Mouse (Mus musculus): ENCODE data around the gene Ppp6r3. TPM values are rescaled to one million over a fixed set of nuclear protein-coding genes. Genes with fewer than 3 reads are reported as not detected.

The Ppp6r3 gene
- 78.5 and 87.6 TPM in 2 replicates for polyA plus RNA-seq (2014; fragmentation: Nextera tagmentation; extraction: Ambion mirVana)

DNA sequence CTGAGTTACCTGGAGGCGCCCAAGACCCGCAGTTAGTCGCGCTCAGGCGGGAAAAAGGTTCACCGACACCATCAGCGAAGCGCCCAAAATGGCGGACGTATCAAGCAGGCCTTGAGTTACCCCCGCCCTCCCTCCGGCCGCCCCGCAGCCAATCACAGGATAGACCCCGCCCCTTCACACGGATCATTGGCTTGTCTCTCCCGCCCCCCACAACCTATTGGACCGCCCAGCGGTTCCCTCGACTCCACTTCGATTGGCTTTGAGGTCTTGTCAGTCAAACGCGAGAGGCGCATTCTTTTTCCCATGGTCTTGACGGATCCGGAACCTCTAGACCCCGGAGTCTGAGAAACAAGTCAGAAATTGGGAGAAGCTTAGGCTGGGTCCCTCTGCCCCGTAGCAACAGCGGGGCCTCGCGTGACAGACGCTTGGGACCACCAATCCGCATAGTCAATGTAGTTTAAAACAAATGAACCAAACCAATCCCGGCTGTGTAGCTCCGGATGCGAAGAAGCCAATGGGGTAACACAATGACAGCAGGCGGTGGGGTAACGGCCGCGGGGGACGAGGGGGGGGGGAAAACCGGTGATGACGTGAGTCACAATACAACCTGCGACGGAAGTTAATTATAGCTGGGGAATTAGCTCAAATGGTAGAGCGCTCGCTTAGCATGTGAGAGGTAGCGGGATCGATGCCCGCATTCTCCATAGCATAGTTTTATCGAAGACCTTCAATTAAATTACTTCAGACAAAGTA lies at the start of gene Ppp6r3:
Ppp6r3 (minus strand) TSS at position 118 of the 753 bp plus-strand sequence.
- Histone ChIP-seq H3K4me1 (ENCODE audit: control insufficient read depth, insufficient read depth, low read length) (peaks cover 4% of the 10 kb centered on the region; the same call in 1 of the 2 replicates), H3K9ac (ENCODE audit: low read length) (peak within 1 kb of the TSS; percentile 94), H3K9me3 (ENCODE audit: control insufficient read depth, low read length) (no peaks in the 10 kb centered on the region), H3K4me2 (ENCODE audit: low read depth, severe bottlenecking) (peak within 1 kb of the TSS; percentile 65), H3K27me3 (ENCODE audit: control insufficient read depth, insufficient read depth, low read length) (no peaks in the 10 kb centered on the region), H3K4me3 (ENCODE audit: low read depth, low read length) (peak within 1 kb of the TSS; percentile 95), H3K36me3 (ENCODE audit: control insufficient read depth, insufficient read depth, low read length) (no peaks in the 10 kb centered on the region), H3K27ac (replicated peaks; ENCODE audit: low read depth, low read length) (peak within 1 kb of the TSS; percentile 80)
- ATAC-seq (ENCODE audit: insufficient number of reproducible peaks, low FRiP score, low TSS enrichment, low read depth) (peak; percentile 97), DNase-seq (ENCODE audit: low spot score) (peak; percentile 98)
- under 1% methylated on average over 48 of the region's 51 CpGs for WGBS

DNA sequence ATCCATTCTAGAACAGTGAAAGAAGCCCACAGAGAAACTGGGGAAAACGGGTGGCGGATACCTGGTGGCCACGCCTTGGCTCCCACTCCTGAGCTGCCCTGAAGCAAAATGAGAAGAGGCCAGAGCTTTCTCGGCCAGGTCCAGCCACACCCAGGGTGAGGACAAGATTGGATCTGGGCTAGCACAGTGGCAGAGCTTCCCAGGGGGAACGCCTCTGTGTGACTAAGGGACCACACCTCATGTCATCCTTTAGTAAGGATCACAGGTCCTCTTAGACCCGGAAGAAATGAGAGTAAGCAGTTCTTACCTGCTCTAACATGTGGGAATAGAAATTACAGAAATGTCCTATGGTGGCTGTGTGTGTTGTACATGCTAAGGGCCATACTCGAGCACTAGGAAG lies 49.6 kb upstream of the Ppp6r3 start:
- H3K4me2 ChIP-seq (ENCODE audit: low read depth, severe bottlenecking), result no peak overlapping the region
- no peak overlapping the region for H3K27ac ChIP-seq (replicated peaks; ENCODE audit: low read depth, low read length)
- H3K4me1 ChIP-seq (ENCODE audit: control insufficient read depth, insufficient read depth, low read length), result no peaks in the 10 kb centered on the region
- no peaks in the 10 kb centered on the region for H3K27me3 ChIP-seq (ENCODE audit: control insufficient read depth, insufficient read depth, low read length)
- H3K9ac ChIP-seq (ENCODE audit: low read length), result no peak overlapping the region
- 87% methylated on average over 7 of the region's 7 CpGs for WGBS
- ATAC-seq (ENCODE audit: insufficient number of reproducible peaks, low FRiP score, low TSS enrichment, low read depth), result no peak
- H3K4me3 ChIP-seq (ENCODE audit: low read depth, low read length), result no peak overlapping the region
- no peak for DNase-seq (ENCODE audit: low spot score)
- peaks cover 32% of the 10 kb centered on the region for H3K36me3 ChIP-seq (ENCODE audit: control insufficient read depth, insufficient read depth, low read length)
- H3K9me3 ChIP-seq (ENCODE audit: control insufficient read depth, low read length), result peaks cover 4% of the 10 kb centered on the region; the same call in 1 of the 2 replicates

DNA sequence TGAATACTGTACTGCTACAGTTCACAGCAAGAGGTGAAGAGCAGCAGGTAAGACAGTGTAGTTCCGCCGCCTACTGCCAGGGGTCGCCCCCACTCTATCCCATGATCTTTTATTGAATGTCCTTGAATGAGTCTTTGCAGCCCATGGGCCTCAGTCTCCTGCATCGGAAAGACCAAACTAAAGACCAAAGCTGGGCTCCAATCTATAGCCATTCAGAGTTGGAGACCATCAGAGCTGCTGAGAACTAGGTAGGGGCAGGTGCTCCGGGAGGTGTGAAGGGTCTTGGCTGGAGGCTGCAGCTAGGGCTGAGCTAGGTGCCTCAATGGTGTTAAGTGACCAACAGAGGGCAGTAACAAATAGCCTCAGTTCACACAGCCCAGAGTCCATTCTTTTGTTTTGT lies 48.3 kb upstream of the Ppp6r3 start:
- Histone ChIP-seq H3K4me1 (ENCODE audit: control insufficient read depth, insufficient read depth, low read length) (no peaks in the 10 kb centered on the region), H3K4me3 (ENCODE audit: low read depth, low read length) (no peak overlapping the region), H3K27ac (replicated peaks; ENCODE audit: low read depth, low read length) (no peak overlapping the region), H3K36me3 (ENCODE audit: control insufficient read depth, insufficient read depth, low read length) (peaks cover 37% of the 10 kb centered on the region), H3K9ac (ENCODE audit: low read length) (no peak overlapping the region), H3K9me3 (ENCODE audit: control insufficient read depth, low read length) (peaks cover 11% of the 10 kb centered on the region; the same call in 1 of the 2 replicates), H3K4me2 (ENCODE audit: low read depth, severe bottlenecking) (no peak overlapping the region), H3K27me3 (ENCODE audit: control insufficient read depth, insufficient read depth, low read length) (no peaks in the 10 kb centered on the region)
- DNase-seq (ENCODE audit: low spot score) (peak; percentile 80), ATAC-seq (ENCODE audit: insufficient number of reproducible peaks, low FRiP score, low TSS enrichment, low read depth) (no peak)
- WGBS, result 64% methylated on average over 5 of the region's 5 CpGs

DNA sequence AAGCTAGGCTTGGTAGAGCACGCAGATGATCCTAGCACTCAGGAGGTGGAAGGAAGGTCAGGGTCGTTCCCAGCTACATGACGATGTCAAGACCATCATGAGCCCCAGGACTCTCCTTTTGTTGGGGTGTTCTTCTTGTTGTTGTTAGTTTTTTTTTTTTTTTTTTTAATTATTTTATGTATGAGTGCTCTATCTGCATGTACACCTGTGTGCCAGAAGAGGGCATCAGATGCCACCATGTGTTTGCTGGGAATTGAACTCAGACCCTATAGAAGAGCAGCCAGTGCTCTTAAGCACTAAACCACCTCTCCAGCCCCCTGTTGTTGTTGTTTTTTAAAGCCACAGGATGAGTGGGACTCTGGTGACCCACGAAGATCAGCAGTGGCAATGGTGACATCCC lies 47.7 kb upstream of the Ppp6r3 start:
- no peak overlapping the region for H3K4me2 ChIP-seq (ENCODE audit: low read depth, severe bottlenecking)
- H3K27ac ChIP-seq (replicated peaks; ENCODE audit: low read depth, low read length), result no peak overlapping the region
- DNase-seq (ENCODE audit: low spot score) (no peak), ATAC-seq (ENCODE audit: insufficient number of reproducible peaks, low FRiP score, low TSS enrichment, low read depth) (no peak)
- 95% methylated on average over 4 of the region's 4 CpGs for WGBS
- peaks cover 11% of the 10 kb centered on the region; the same call in 1 of the 2 replicates for H3K9me3 ChIP-seq (ENCODE audit: control insufficient read depth, low read length)
- no peaks in the 10 kb centered on the region for H3K4me1 ChIP-seq (ENCODE audit: control insufficient read depth, insufficient read depth, low read length)
- no peak overlapping the region for H3K9ac ChIP-seq (ENCODE audit: low read length)
- H3K4me3 ChIP-seq (ENCODE audit: low read depth, low read length), result no peak overlapping the region
- H3K36me3 ChIP-seq (ENCODE audit: control insufficient read depth, insufficient read depth, low read length), result peaks cover 37% of the 10 kb centered on the region
- no peaks in the 10 kb centered on the region for H3K27me3 ChIP-seq (ENCODE audit: control insufficient read depth, insufficient read depth, low read length)

DNA sequence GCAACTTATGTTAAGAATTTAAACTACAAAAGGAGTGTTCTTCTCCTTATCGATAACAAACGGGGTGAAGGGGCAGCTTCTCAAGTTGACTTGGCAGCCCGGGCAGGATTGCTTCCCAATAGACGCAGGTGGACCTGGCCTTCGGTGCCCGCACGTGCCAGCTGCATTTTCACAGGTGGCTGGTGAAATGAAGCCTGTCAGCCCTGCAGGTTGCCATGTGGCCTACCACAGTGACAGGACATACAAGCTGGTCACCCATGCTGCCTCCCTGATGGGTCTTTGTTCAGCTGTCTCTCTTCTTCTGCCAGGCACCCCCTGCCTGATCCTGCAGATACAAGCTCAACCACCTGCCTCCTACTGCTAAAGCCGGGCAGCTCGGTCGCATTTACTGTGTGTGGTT lies 45.3 kb upstream of the Ppp6r3 start:
- H3K9ac ChIP-seq (ENCODE audit: low read length), result no peak overlapping the region
- H3K27me3 ChIP-seq (ENCODE audit: control insufficient read depth, insufficient read depth, low read length), result no peaks in the 10 kb centered on the region
- no peaks in the 10 kb centered on the region for H3K4me1 ChIP-seq (ENCODE audit: control insufficient read depth, insufficient read depth, low read length)
- H3K4me3 ChIP-seq (ENCODE audit: low read depth, low read length), result no peak overlapping the region
- DNase-seq (ENCODE audit: low spot score) (no peak), ATAC-seq (ENCODE audit: insufficient number of reproducible peaks, low FRiP score, low TSS enrichment, low read depth) (no peak)
- H3K27ac ChIP-seq (replicated peaks; ENCODE audit: low read depth, low read length), result no peak overlapping the region
- WGBS, result 93% methylated on average over 10 of the region's 10 CpGs
- H3K4me2 ChIP-seq (ENCODE audit: low read depth, severe bottlenecking), result no peak overlapping the region
- H3K9me3 ChIP-seq (ENCODE audit: control insufficient read depth, low read length), result peaks cover 11% of the 10 kb centered on the region; the same call in 1 of the 2 replicates
- H3K36me3 ChIP-seq (ENCODE audit: control insufficient read depth, insufficient read depth, low read length), result peaks cover 34% of the 10 kb centered on the region

DNA sequence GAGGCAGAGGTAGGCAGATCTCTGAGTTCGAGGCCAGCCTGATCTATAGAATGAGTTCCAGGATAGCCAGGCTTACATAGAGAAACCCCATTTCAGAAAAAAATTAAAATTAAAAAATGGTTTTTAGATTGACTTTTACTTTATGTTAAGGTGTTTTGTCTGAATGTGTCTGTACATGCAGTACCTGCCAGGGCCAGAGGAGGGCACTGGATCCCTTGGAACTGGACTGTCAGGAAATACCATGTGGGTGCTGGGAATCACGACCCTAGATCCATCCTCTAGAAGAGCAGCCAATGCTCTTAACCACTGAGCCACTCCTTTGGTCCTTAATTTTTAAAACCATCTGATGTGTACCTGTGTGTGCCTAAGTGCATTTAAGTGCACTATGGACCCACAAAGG lies 43.8 kb upstream of the Ppp6r3 start:
- Histone ChIP-seq H3K27ac (replicated peaks; ENCODE audit: low read depth, low read length) (no peak overlapping the region), H3K9ac (ENCODE audit: low read length) (no peak overlapping the region), H3K9me3 (ENCODE audit: control insufficient read depth, low read length) (peaks cover 11% of the 10 kb centered on the region; the same call in 1 of the 2 replicates), H3K4me3 (ENCODE audit: low read depth, low read length) (no peak overlapping the region), H3K4me2 (ENCODE audit: low read depth, severe bottlenecking) (no peak overlapping the region), H3K36me3 (ENCODE audit: control insufficient read depth, insufficient read depth, low read length) (peaks cover 41% of the 10 kb centered on the region), H3K27me3 (ENCODE audit: control insufficient read depth, insufficient read depth, low read length) (no peaks in the 10 kb centered on the region), H3K4me1 (ENCODE audit: control insufficient read depth, insufficient read depth, low read length) (no peaks in the 10 kb centered on the region)
- ATAC-seq (ENCODE audit: insufficient number of reproducible peaks, low FRiP score, low TSS enrichment, low read depth) (no peak), DNase-seq (ENCODE audit: low spot score) (peak; percentile 50)
- 89% methylated on average over 2 of the region's 2 CpGs for WGBS

DNA sequence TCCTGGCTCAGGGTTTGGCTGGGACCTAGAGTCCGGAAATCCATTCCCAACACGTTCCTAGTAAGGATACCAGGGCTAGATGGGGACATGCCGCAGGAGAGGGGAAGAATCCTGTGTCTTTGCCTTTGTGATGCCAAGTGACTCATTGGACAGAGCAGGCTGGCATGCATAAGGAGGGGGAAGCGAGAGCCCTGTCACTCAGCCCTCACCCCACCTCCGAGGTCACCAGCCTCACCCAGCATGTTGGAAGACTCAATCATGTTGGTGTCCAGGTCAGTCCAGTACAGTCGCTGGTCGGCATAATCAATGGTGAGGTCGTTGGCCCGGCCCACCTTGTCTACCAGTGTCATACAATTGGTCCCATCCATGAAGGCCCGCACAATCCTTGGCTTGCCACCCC lies 38.4 kb upstream of the Ppp6r3 start:
- no peak for ATAC-seq (ENCODE audit: insufficient number of reproducible peaks, low FRiP score, low TSS enrichment, low read depth)

DNA sequence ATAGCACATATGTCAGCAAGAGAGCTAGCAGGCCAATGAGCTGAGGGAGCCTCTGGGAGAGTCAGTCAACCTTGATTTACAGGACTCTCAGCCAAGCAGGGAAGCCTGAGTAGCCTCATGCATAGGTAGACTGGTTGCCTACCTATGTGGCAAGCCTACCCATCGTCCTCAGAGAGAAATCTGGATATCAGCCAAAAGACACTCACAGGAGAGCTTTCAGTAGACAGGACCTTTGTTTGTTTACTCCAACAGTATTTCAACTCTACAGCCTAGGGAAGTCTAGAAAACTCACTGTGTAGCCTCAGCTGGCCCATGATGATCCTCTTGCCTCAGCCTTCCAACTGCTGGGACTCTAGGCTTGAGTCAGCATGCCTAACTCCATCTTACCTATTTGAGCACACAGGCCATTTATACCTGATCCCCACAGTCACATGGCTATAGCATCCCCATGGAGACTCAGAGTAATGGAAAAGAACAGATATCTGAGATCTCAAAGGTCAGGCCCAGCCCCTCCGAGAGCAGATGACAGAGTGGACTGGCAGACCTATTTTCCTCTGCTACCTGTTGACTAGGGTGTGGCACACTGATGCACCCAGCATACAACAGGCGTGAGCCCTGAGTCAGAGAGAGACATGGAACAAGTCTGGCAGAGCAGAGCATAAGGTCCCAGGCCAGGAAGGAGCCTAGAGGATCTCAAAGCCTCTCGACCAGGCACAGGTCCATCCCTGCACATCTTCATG lies 37.2 kb upstream of the Ppp6r3 start:
- DNase-seq (ENCODE audit: low spot score) (no peak), ATAC-seq (ENCODE audit: insufficient number of reproducible peaks, low FRiP score, low TSS enrichment, low read depth) (no peak)
- Histone ChIP-seq H3K4me3 (ENCODE audit: low read depth, low read length) (no peak overlapping the region), H3K4me1 (ENCODE audit: control insufficient read depth, insufficient read depth, low read length) (no peaks in the 10 kb centered on the region), H3K9ac (ENCODE audit: low read length) (no peak overlapping the region), H3K27ac (replicated peaks; ENCODE audit: low read depth, low read length) (no peak overlapping the region), H3K27me3 (ENCODE audit: control insufficient read depth, insufficient read depth, low read length) (no peaks in the 10 kb centered on the region), H3K36me3 (ENCODE audit: control insufficient read depth, insufficient read depth, low read length) (peaks cover 18% of the 10 kb centered on the region), H3K9me3 (ENCODE audit: control insufficient read depth, low read length) (no peaks in the 10 kb centered on the region), H3K4me2 (ENCODE audit: low read depth, severe bottlenecking) (no peak overlapping the region)
- WGBS, result 95% methylated on average over 4 of the region's 4 CpGs

More for the DNA sequence above, 38.4 kb upstream of the Ppp6r3 start:
- Histone ChIP-seq H3K27ac (replicated peaks; ENCODE audit: low read depth, low read length) (no peak overlapping the region), H3K4me1 (ENCODE audit: control insufficient read depth, insufficient read depth, low read length) (no peaks in the 10 kb centered on the region), H3K4me2 (ENCODE audit: low read depth, severe bottlenecking) (no peak overlapping the region; the same call in 1 of the 2 replicates), H3K9ac (ENCODE audit: low read length) (no peak overlapping the region), H3K4me3 (ENCODE audit: low read depth, low read length) (no peak overlapping the region), H3K27me3 (ENCODE audit: control insufficient read depth, insufficient read depth, low read length) (no peaks in the 10 kb centered on the region), H3K9me3 (ENCODE audit: control insufficient read depth, low read length) (no peaks in the 10 kb centered on the region), H3K36me3 (ENCODE audit: control insufficient read depth, insufficient read depth, low read length) (peaks cover 20% of the 10 kb centered on the region)
- WGBS, result 93% methylated on average over 10 of the region's 10 CpGs
- DNase-seq (ENCODE audit: low spot score), result no peak

All from limb, embryonic 11.5 days (tissue).